Mouse (Mus musculus): ENCODE measurements at regions not wholly inside any gene's neighbourhood (a gene's known extent, or its start where the extent isn't known, plus 50 kb on each side); places are given as distances from the start of the nearest gene placed in this dataset.
"Not testable (repeated sequence)": the region's sequence is repeated elsewhere in the genome, so short reads cannot be mapped to it uniquely, and the experiment has no call there.

DNA sequence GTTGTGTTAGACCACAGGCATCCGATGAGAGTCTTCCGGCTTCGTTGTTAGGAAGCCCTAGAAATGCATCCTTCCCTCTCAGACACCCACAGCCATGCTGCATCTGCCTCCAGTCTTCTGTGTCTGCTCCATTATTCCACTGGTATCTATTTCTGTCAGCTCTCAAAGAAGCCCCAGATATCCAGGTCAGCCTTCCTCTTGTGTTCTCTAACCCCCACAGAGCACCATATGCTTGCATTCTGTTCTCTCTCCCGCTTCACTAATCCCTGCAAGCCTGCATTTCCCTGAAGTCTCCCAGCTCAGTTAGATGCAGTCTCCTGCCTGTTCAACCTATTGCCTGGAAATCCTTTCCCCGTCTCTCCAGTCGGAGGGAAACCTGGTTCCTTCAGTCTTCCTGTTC lies 53.6 kb upstream of the Wdfy3 start:
- ATAC-seq = no peak

DNA sequence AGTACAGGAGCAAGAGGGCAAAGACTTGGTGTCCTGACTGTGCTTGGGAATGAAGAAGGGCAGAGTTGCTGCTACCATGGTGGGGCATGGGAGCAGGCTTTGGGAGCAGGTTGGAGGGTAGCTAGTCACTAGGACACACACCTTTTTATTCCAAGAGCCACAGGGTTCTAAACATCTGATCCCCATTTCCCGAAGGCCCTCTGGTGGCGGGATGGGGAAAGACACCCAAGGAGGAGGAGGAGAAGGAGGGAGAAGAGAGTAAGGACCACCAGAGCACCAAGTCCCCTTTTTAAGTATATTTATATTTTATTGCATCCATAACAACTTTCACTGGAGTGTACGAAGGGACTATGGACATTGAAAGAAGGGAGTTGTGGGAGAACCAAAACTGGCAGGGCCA lies 57.0 kb upstream of the Wdfy3 start:
- ATAC-seq = no peak

DNA sequence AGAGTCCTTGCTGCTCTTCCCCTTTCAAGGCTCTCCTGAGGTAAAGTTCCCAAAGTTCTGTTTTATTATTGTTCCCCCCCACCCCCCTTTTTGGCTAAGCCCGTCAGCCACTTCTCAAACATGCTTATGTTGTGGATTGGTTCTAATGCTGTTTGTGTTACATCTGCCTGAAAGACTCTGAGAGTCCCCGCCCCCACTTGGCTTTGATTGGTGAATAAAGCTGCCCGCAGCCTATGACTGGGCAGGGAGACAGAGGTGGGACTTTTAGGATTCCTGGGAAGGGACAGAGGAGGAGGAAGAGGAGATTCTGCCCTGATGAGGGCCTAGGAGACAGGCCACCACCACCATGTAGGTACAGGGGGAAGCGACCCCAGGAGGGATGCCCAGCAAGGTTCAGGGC lies 78.3 kb upstream of the Wdfy3 start:
- no peak for ATAC-seq

DNA sequence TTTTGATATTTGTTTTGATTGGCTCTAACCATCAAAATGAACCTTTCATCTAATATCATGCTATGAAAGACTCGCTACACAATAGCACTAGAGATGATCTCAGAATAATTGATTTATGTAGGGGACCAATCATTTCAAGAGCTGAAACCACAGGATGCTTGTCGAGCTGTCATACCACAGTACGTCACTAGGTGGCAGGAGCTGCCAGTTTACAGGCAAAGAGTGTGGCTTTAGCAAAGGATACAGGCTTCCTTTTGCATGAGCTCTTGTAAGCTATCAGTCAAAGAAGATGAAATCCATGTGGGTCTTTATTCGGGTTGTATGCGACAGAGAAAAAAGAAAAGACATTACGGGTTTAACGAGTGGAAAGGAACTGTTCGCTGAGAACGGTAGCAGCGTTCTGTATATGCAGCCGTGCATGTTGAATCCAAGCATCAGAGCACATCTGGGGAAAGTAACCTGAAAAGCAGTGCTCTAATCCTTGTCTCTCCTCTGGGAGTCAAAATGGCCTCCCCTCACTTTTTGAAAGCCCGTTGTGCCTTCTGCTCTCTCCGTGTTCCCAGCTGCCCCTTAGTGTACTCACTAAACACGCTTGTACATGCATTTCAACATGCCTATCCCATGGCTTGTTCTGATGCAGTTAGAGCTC lies 79.9 kb upstream of the Wdfy3 start:
- ATAC-seq = no peak

DNA sequence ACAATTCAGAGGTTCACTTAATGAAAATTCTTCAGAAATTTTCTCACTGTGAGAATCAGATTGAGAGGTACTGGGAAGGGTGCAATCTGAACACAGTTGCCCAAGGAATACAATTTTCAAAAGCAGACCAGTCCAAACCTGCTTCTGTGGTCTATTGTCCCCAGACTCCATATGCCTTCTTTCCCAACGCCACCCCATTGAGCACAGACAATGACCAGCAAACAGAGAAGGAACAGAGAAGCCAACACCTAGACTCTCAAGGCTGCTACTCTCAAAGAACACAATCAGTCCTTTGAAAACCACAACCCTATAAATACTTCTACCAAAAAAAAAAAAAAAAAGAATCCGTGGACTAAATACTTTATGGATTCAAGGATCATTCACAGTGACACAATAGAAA lies 89.9 kb upstream of the Wdfy3 start:
- no peak for ATAC-seq

DNA sequence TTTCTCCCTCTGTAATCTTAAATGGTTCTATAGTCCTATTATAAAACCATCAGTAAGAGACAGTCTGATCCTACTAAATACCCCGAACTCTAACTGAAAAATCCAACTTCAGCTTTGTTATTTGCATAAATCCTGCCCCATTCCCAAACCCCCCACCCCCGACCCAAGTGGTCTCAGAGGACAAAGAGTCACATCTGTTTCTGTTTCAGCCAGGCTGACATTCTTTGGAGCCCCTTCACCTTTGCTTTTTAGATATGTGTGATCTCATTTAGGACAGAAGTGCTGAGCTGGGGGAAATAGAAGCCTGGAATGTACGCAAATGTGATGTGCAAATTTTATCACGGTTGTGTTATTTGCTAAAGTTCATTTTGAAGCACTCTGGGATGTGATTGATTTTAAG lies 98.3 kb upstream of the Wdfy3 start:
- ATAC-seq = no peak

DNA sequence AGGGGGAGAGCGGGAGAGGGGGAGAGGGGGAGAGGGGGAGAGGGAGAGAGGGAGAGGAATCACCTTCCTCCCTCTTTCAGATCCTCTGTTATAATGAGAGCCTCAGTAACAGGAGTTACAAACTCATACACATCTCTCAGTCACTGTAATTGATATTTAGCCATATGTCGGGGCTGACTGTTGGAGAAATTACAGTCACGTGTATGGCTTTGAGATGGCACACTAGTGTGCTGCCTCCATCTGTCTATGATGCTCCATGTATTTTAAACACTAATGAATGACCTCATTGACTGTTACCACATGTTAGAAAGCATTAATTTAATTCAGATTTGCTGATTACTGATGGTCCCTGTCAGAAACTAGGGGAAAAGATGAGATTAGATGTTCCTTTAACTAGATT lies 102.1 kb upstream of the Wdfy3 start:
- no peak for ATAC-seq

DNA sequence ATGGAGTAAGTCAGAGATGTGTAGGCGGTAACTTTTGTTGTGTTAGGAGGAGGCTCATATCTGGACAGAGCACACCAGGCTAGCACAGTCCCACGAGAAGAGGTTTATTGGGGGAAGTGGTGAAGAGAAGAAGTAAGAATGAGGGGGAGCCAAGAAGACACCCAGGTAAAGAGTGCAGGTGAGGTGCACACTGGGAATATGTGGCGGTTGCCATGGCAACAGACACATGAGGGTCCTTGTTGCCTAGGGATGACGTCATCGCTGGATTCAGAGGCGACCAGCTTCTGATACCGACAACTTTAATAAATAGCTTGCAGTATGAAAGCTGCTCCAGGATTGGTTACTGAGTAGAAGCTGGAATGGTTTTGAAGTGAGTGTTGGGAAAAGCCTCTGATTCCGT lies 110.5 kb upstream of the Wdfy3 start:
- no peak for ATAC-seq

DNA sequence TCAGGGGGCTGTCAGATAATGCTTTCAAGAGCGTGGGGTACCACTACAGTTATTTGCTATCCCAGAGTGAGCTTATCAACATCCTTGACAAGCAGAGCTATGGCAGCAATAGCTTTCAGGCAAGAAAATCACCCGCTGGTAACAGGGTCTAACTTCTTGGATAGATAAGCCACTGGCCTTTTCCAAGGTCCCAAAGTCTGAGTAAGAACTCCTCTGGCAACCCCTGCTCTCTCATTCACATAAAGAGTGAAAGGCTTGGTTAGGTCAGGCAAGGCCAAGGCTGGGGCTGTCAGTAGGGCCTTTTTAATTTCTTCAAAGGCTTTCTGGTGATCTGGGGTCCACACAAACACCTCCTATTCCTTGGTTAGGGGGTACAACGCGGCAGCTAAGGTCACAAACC lies 119.2 kb upstream of the Wdfy3 start:
- ATAC-seq = not testable (repeated sequence)

DNA sequence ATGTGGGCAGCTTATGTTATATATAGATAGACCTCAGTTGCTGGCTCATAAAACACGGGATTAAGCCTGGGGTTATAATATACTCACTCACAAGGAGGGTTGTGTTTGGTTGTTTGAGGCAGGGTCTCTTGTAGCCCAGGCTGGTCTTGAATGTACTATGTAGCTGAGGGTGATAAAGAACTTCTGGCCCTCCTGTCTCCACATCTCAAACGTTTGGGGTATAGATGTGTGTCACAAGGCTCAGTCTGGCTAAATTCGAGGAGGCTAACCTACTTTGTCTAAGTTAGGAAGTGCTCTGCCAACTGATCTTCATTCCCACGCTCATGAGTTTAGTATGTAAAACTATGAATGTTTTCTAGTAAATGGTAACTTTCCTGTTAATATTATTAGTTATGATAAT lies 136.7 kb upstream of the Wdfy3 start:
- no peak for ATAC-seq

DNA sequence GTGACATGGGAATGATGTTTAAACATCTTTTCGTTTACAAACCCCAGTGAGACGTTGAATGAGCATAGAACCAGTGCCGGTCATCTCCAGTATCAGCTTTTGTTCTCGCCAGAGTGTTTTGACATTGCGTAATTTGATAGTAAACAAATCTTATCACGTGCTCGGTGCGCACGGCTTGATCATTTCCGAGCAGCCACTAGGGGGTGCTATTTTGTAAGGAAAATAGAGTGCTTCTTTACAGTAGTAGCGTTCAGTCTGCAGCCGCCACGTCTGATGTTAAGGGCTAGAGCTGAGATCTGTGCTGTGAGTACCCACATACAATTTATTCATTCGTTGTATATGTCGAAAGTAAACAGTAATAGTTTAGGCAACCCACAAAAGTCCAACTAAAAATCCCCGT lies 137.2 kb upstream of the Wdfy3 start:
- ATAC-seq = peak; percentile 35

DNA sequence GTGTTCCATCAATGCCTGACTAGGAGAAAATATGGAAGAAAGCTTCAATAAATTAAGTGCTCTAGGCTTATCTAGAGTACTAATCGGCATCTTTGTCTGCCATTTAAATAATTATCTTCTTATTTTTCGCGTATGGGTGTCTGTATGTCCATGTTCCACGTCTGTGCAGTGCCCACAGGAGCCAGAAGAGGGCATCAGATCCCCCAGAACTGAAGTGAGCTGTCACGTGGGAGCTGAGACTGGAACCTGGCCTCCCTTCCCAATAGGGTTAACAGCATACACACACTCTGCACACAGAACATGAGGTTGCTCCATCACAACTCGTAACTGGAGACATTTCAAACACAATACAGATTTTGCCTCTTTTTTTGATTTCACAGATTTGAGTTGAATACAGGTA lies 143.4 kb upstream of the Wdfy3 start:
- no peak for ATAC-seq

DNA sequence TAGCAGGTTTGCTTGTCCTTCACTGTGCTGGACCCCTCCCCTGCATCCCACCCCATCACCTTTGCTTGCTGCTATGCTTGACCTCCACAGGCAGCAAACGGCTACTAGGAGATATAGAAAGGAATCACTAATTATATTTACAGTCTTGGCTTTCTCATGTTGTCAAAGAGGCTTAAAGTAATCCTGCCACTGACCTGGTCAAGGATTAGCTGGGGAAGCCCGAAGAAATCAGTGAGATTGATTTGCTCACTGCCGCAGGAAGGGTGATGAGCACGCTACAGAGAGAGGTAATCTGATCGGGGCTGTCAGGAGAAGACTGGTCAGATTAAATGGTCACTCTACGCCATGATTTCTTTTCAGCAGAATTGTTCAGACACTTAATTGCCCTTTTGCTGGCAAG lies 157.4 kb upstream of the Wdfy3 start:
- ATAC-seq = no peak

DNA sequence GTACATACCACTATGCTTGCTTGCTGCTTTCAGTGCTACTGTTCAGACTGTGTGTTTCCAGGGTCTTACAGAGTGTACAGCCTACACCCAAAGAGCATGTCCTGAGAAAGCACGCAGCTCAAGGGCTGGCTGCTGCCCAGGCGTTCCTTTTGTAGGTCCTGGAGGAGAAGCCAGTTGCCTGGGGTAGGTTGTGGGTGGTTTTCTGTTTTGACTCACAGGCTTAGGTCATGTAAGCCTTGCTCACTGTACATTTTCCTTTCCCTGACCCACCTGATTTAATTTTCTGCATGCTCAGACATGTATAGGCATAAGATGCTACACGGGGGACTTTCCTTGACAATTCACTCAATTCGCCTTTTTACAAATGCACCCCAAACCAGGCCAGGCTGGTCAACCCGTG lies 172.9 kb upstream of the Wdfy3 start:
- no peak for ATAC-seq

DNA sequence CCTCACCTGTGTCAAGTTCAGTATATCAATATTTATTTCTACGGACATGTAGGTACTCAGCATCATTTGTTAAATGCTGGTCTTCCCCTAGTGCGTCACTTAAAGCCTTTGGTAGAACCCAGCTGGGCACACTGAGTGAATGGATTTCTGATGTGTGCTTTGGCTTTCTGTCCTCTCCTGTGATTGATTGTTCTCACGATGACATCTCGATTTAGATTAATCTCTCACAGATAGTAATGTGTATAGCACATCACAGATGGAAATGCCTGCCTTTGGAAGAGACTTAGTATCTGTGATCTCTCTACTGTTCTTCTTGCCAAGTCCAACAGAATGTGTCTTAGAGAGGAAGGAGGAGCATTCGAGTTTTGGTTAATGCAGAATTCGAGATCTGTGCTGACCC lies 175.0 kb upstream of the Wdfy3 start:
- no peak for ATAC-seq

DNA sequence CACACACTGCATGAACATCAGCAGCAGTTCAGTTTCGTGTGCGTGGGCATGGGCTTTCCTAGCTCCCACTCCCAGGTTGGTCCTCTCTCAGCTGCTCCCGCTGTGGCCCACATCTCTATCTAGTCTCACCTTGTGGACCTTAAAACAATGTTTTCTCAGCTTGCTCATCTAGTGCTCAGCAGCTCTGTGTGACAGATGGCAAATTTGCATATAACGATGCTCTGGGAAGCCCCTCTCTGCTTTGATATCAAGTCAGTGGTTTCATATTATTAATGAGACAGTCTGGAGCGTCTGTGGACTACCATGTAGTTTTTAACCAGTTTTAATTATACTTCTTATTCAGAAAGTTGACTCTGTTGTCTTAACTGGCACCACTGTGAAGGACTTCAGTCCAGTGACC lies 179.0 kb upstream of the Wdfy3 start:
- ATAC-seq = peak; percentile 35

DNA sequence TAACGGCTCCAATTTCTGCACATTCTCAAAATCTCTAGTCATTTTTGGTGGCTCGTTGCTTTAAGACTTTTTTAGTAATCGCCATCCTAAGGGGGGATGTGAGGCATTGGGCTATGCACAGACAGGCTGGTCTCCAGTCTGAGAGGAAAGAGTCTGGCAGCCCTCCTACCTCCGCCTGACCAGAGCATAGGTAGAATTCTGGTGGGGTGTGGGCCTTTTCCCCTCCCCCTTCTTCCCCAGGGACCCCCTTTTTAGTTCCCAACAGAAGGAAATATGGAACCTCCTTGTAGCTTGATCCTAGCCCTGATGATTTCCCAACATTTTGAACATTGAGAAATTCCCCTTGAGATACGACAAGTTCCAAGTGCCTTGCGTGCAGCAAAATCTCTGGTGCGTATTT lies 181.4 kb upstream of the Wdfy3 start:
- no peak for ATAC-seq

DNA sequence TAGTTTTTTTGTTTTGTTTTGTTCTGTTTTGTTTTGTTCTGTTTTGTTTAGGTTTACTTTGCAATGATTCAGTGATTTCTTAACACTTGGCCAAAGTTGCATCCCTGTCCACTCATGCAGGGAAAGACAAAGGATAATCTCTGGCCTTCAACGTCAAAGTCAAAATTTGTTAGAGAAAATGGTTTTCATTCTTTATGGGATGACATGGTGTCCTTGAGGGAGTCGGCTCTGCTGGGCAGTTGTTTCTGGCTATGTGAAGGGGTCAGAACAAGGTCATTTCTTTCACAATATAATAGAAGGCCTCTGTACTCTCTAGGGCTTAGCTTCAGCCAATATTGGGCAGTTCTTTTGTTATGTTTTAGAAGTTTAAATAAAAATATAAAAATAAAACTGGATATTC lies 184.1 kb upstream of the Wdfy3 start:
- no peak for ATAC-seq

DNA sequence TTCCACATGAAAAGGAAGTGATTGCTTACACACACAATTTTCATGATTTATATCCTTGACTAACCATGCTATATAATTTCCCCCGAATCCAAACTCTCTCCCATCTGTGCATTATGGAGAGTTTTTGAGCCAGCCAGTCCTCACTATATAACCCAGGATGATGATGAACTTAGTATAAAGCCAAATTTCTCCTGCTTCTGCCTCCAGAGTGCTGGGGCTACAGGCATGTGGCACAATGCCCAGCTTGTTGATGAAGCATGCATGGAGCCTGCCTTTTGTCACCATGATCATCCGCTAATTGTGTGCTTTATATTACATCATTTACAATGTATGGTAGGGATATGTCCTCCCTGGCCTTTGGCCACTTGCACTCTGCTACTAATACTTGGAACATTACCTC lies 187.4 kb upstream of the Wdfy3 start:
- no peak for ATAC-seq

DNA sequence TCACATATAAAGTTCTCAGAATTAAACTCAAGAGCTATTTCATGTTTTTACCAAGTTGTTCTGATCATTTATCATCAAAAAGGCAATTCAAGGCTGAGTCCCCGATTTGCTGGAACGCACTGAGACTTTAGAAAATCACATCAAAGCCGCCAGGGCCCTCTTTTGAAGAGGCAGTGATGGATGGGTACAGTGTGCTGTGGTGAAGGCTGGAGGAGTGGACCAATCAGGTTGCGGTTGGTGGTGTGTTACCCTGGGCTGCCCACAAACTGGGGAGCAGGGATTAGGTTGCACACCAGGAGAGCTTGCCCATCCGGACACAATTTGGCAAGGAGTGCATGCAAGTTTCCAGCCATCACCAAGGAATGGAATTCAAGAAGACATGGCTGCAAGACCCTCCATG lies 191.9 kb upstream of the Wdfy3 start:
- no peak for ATAC-seq

DNA sequence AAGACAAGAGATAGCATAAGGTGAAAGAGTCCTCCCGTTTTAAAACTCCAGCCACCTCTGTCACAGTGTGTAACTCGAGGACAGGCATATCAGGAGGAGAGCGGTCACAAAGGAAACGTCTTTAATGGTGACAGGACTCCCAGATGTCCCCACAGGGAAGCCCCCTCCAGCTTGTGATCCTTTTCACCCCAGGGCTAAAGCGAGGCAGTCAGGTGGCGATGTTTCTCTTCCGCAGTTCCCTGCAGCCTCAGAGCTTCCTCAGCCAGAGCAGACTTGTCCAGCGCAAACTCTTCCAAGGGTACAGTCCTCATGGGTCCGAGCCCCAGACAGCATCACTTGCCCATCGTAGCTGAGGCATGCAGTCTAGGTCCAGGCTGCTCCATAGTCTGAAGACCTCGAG lies 196.7 kb upstream of the Wdfy3 start:
- ATAC-seq = no peak

DNA sequence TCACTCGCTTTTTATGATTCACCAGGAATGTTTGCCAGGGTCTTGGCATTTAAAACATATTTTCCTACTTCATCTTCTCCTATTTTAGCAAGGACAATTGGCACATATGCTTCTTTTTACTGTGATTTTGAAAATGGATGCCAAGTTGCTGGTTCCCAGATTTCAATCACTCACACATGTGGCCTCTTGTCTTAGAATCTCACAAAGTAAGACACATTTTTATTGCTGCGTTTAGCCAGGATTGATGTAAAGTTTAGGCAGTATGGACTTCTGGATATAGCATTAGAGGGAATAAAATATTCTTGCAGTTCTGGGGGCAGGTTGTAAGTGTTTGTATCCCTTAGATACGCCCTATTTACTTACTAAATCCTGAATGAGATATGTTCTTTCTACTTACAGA lies 197.4 kb upstream of the Wdfy3 start:
- ATAC-seq = no peak

DNA sequence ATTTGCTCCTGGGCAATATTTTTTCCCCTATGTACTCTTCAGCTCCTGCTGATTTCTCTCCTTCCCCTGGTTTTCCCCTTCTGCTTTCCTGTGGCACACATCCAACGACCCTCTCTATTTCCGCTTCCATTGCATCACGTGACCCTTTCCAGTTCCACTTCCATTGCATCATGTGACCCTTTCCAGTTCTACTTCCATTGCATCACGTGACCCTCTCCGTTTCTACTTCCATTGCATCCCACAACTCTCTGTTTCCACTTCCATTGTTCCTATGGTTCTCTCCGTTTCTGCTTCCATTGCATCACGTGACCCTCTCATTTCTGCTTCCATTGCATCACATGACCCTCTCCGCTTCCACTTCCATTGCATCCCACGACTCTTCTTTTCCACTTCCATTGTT lies 199.5 kb upstream of the Wdfy3 start:
- ATAC-seq = no peak

DNA sequence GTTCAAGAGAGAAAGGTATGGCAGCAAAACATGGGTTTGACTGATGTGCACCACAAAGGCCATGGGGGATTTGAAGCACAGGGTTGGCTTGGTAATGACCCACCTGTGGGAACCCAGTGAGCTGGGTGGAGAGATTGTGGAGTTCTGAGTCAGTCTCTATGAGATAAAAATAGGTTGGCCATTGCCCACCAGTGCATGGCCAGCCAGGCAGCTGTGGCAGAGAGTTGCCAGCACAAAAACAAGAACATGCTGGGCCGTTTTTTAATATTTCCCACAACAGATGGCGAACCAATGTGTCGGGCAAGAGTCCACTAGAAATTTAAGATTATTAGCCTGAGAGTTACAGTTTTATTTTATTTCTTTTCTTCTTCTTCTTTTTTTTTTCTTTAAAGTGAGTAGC lies 205.6 kb upstream of the Arhgap24 start:
- ATAC-seq = no peak

DNA sequence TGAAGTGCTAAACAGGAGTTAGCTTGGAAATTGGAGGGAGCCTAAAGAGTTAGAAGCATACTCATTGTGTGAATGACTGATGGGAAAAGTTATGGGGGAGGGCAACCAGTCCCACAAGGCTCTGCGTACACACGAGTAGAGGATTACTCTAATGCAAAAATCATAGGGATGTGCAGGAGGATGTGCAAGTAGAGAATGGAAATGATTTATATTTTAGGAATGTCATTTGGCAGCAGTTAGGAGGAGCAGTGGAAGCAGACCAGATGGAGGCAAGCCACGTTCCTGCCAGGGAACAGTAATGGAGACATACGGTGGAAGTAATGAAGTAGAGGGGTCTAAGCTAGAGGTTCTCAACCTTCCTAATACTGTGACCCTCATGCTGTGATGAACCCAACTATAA lies 194.1 kb upstream of the Arhgap24 start:
- ATAC-seq = no peak

DNA sequence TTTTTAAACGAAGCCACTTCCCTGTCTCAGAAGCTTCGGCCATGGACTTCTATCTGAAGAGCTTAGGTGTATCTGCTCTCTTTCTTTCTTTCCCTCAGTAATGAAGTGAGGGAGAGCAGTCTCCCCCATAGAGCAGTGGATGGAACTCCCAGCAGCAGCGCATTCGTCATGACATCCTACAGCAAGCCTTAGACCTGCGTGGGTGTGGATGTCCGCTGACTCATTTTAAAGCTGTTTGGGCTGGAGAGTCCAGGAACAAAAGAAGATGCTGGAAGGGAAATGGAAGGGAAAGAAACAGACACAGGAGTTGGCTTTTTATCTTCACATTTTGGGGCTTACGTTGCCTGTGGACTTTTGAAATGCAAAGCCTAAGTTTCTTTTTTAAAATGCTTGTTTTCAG lies 190.3 kb upstream of the Arhgap24 start:
- ATAC-seq = no peak
